Mouse (Mus musculus) myocyte (in vitro differentiated cells): ENCODE data around the gene Gm11214.

Experiments
- E2F4 ChIP-seq: IDR thresholded peaks from one replicate; pipeline ENCODE4 v1.6.1; 2011; ENCODE audit warnings: mild to moderate bottlenecking, control low read depth, moderate library complexity; ENCODE audit not compliant: insufficient read depth
- POLR2A ChIP-seq: IDR thresholded peaks from one replicate; pipeline ENCODE4 v1.6.1; 2011; ENCODE audit warnings: low read depth, mild to moderate bottlenecking, control low read depth, moderate library complexity; ENCODE audit not compliant: insufficient read length

- TF ChIP-seq E2F4 = no peak
- no peak for TF ChIP-seq POLR2A
Measured at GRCm38 (mm10) chr4:63621861-63622260, 41.3 kb downstream of the Gm11214 start.
